Mouse (Mus musculus): Measurements from ENCODE around the gene Dnah3. TPM values are rescaled to one million over a fixed set of nuclear protein-coding genes. Genes with fewer than 3 reads are reported as not detected.

Gene Dnah3
- polyA plus RNA-seq, 1 experiment from 2014 or later = not detected

DNA sequence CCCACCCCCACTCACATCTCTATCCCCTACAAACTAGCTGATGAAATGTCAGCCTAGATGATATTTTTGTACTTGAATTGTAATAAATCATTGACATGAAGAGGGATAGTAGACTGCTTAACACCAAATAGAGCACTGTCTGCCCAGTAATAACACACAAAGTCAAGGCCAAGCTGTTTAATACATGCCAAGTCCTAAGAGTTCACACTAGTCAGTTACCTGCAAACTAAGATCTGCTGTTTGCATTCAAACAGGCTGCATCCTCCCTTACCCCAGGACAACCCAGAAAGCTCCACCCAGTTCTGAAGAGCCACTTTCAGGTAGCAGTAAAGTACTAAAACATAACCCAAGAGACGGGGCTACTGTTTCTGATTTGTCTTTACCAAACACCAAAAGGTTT, 202.9 kb downstream of the Dnah3 start:
- Histone ChIP-seq H3K9ac (replicated peaks) (no peak overlapping the region), H3K36me3 (replicated peaks; ENCODE audit: insufficient read depth, low read length) (no peaks in the 10 kb centered on the region), H3K9me3 (ENCODE audit: low read length) (no peaks in the 10 kb centered on the region), H3K27ac (ENCODE audit: low read depth) (no peak overlapping the region), H3K4me2 (ENCODE audit: low read depth, low read length) (no peak overlapping the region), H3K4me3 (ENCODE audit: low read depth, low read length) (no peak overlapping the region), H3K27me3 (ENCODE audit: insufficient read depth, low read length) (no peaks in the 10 kb centered on the region), H3K4me1 (ENCODE audit: insufficient read depth) (peaks cover 23% of the 10 kb centered on the region)
- DNase-seq (no peak), ATAC-seq (no peak)
- WGBS (ENCODE audit: insufficient replicate concordance) = 78% methylated on average over 1 of the region's 1 CpGs
- TF ChIP-seq CTCF (IDR thresholded peaks at IDR 0.05; ENCODE audit: low read depth) = no peak
- no peak for TF ChIP-seq EP300 (IDR thresholded peaks at IDR 0.05; ENCODE audit: low read depth)

- H3K9ac ChIP-seq (replicated peaks) = no peak overlapping the region
- 76% methylated on average over 4 of the region's 4 CpGs for WGBS (ENCODE audit: insufficient replicate concordance)
- H3K4me1 ChIP-seq (ENCODE audit: insufficient read depth) = peaks cover 8% of the 10 kb centered on the region; the same call in 1 of the 2 replicates
- no peak overlapping the region for H3K4me3 ChIP-seq (ENCODE audit: low read depth, low read length)
- H3K4me2 ChIP-seq (ENCODE audit: low read depth, low read length) = no peak overlapping the region
- no peaks in the 10 kb centered on the region for H3K36me3 ChIP-seq (replicated peaks; ENCODE audit: insufficient read depth, low read length)
- DNase-seq (no peak), ATAC-seq (no peak)
- H3K9me3 ChIP-seq (ENCODE audit: low read length) = no peaks in the 10 kb centered on the region
- H3K27me3 ChIP-seq (ENCODE audit: insufficient read depth, low read length) = no peaks in the 10 kb centered on the region
- TF ChIP-seq EP300 (IDR thresholded peaks at IDR 0.05; ENCODE audit: low read depth) = no peak
- no peak for TF ChIP-seq CTCF (IDR thresholded peaks at IDR 0.05; ENCODE audit: low read depth)
- H3K27ac ChIP-seq (ENCODE audit: low read depth) = no peak overlapping the region
Observed at GRCm38 (mm10) chr7:119887887-119888286, 207.2 kb downstream of the Dnah3 start.

GRCm38 (mm10) chr7:119881229-119881628, 213.9 kb downstream of the Dnah3 start:
- Histone ChIP-seq H3K27me3 (ENCODE audit: insufficient read depth, low read length) (no peaks in the 10 kb centered on the region), H3K4me2 (ENCODE audit: low read depth, low read length) (no peak overlapping the region), H3K36me3 (replicated peaks; ENCODE audit: insufficient read depth, low read length) (no peaks in the 10 kb centered on the region), H3K9ac (replicated peaks) (no peak overlapping the region), H3K27ac (ENCODE audit: low read depth) (no peak overlapping the region), H3K4me1 (ENCODE audit: insufficient read depth) (peaks cover 16% of the 10 kb centered on the region), H3K9me3 (ENCODE audit: low read length) (no peaks in the 10 kb centered on the region), H3K4me3 (ENCODE audit: low read depth, low read length) (no peak overlapping the region)
- TF ChIP-seq EP300 (IDR thresholded peaks at IDR 0.05; ENCODE audit: low read depth) (no peak), CTCF (IDR thresholded peaks at IDR 0.05; ENCODE audit: low read depth) (no peak)
- ATAC-seq (no peak), DNase-seq (no peak)
- 72% methylated on average over 2 of the region's 2 CpGs for WGBS (ENCODE audit: insufficient replicate concordance)

GRCm38 (mm10) chr7:119880345-119880744, 214.7 kb downstream of the Dnah3 start:
- WGBS (ENCODE audit: insufficient replicate concordance) = 59% methylated on average over 5 of the region's 5 CpGs
- no peaks in the 10 kb centered on the region for H3K36me3 ChIP-seq (replicated peaks; ENCODE audit: insufficient read depth, low read length)
- no peaks in the 10 kb centered on the region for H3K27me3 ChIP-seq (ENCODE audit: insufficient read depth, low read length)
- no peak overlapping the region for H3K4me2 ChIP-seq (ENCODE audit: low read depth, low read length)
- ATAC-seq (peak; percentile 33; the same call in 1 of the 2 replicates), DNase-seq (no peak)
- H3K9ac ChIP-seq (replicated peaks) = no peak overlapping the region
- no peaks in the 10 kb centered on the region for H3K9me3 ChIP-seq (ENCODE audit: low read length)
- peaks cover 16% of the 10 kb centered on the region for H3K4me1 ChIP-seq (ENCODE audit: insufficient read depth)
- 0 out of 2 replicates have a peak overlapping the region, but pooled peaks have one; percentile 2 for H3K27ac ChIP-seq (ENCODE audit: low read depth)
- H3K4me3 ChIP-seq (ENCODE audit: low read depth, low read length) = no peak overlapping the region
- TF ChIP-seq EP300 (IDR thresholded peaks at IDR 0.05; ENCODE audit: low read depth) (no peak), CTCF (IDR thresholded peaks at IDR 0.05; ENCODE audit: low read depth) (no peak)

GRCm38 (mm10) chr7:119879171-119879570, 215.9 kb downstream of the Dnah3 start:
- Histone ChIP-seq H3K9me3 (ENCODE audit: low read length) (no peaks in the 10 kb centered on the region), H3K27ac (ENCODE audit: low read depth) (no peak overlapping the region), H3K4me3 (ENCODE audit: low read depth, low read length) (no peak overlapping the region), H3K9ac (replicated peaks) (no peak overlapping the region), H3K4me2 (ENCODE audit: low read depth, low read length) (no peak overlapping the region), H3K27me3 (ENCODE audit: insufficient read depth, low read length) (no peaks in the 10 kb centered on the region), H3K4me1 (ENCODE audit: insufficient read depth) (peaks cover 16% of the 10 kb centered on the region), H3K36me3 (replicated peaks; ENCODE audit: insufficient read depth, low read length) (no peaks in the 10 kb centered on the region; the same call in 1 of the 2 replicates)
- DNase-seq = no peak
- ATAC-seq = peak; percentile 78
- TF ChIP-seq CTCF (IDR thresholded peaks at IDR 0.05; ENCODE audit: low read depth) (no peak), EP300 (IDR thresholded peaks at IDR 0.05; ENCODE audit: low read depth) (no peak)
- 74% methylated on average over 4 of the region's 4 CpGs for WGBS (ENCODE audit: insufficient replicate concordance)

DNA sequence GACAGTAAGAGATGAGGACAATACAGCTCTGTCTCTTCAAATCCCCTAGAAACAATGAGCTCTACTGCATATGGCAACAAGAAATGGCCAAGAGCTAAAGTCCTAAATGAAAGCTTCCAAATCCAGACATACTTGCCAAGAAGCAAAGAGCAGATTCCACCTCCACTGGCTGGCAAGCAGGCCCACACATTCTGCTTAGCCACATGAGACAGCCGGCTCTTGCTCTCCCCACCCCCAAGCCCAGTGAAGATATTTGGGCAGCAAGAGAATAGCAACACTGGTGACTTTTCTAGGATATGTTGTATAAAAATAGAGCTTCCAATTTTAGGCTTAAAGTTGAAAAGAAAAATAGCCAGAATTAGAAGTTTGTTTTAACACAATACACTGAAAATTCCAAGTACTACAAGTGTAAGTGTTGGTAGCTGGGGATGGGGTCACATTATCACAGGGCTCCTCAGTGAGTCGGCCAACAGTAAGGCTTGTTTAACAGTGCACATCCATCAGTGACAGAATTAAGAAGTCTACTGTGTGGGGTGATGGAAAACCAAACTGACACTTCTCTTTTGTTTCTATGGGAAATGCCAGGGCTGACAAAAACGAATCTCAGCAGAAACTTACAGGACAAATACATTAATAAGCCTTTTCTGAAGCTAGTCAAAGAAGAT, 219.2 kb downstream of the Dnah3 start:
- 62% methylated on average over 3 of the region's 3 CpGs for WGBS (ENCODE audit: insufficient replicate concordance)
- ATAC-seq = no peak

More for the DNA sequence above, 219.2 kb downstream of the Dnah3 start:
- Histone ChIP-seq H3K9me3 (ENCODE audit: low read length) (no peaks in the 10 kb centered on the region), H3K4me3 (ENCODE audit: low read depth, low read length) (no peak overlapping the region), H3K36me3 (replicated peaks; ENCODE audit: insufficient read depth, low read length) (no peaks in the 10 kb centered on the region; the same call in 1 of the 2 replicates), H3K9ac (replicated peaks) (no peak overlapping the region), H3K27ac (ENCODE audit: low read depth) (no peak overlapping the region), H3K4me2 (ENCODE audit: low read depth, low read length) (no peak overlapping the region), H3K4me1 (ENCODE audit: insufficient read depth) (peaks cover 12% of the 10 kb centered on the region; the same call in 1 of the 2 replicates), H3K27me3 (ENCODE audit: insufficient read depth, low read length) (no peaks in the 10 kb centered on the region)
- DNase-seq = no peak
- TF ChIP-seq CTCF (IDR thresholded peaks at IDR 0.05; ENCODE audit: low read depth) = no peak
- TF ChIP-seq EP300 (IDR thresholded peaks at IDR 0.05; ENCODE audit: low read depth) = no peak

Measured in liver, postnatal 0 days (tissue).